Mouse (Mus musculus) C2C12 (cell line): Measurements from ENCODE around the gene Fabp6. TPM values are rescaled to one million over a fixed set of nuclear protein-coding genes. Genes with fewer than 3 reads are reported as not detected.

ENCODE experiments used
- H3K27me3 ChIP-seq: one replicate; pipeline ENCODE4 v1.6.1; 2011; ENCODE audit not compliant: control insufficient read depth, insufficient read depth, insufficient read length
- H3K36me3 ChIP-seq: one replicate; pipeline ENCODE4 v1.6.1; 2011; ENCODE audit not compliant: control insufficient read depth, insufficient read depth
- H3K4me3 ChIP-seq: one replicate; pipeline ENCODE4 v1.5.1; 2011; ENCODE audit warnings: mild to moderate bottlenecking, control low read depth; ENCODE audit not compliant: poor library complexity, insufficient read depth, severe bottlenecking
- H3K79me2 ChIP-seq: one replicate; pipeline ENCODE4 v1.6.1; 2011; ENCODE audit not compliant: control insufficient read depth, insufficient read depth
- H3K79me3 ChIP-seq: one replicate; pipeline ENCODE4 v1.6.1; 2011; ENCODE audit warnings: low read depth, control low read depth
- H3ac ChIP-seq: one replicate; pipeline ENCODE3; 2011; ENCODE audit warnings: low read depth; ENCODE audit not compliant: control insufficient read depth, insufficient read length
- CEBPB ChIP-seq: IDR thresholded peaks from one replicate; pipeline ENCODE4 v1.6.1; 2011; ENCODE audit warnings: low read depth, mild to moderate bottlenecking, control low read depth, moderate library complexity
- CTCF ChIP-seq: IDR thresholded peaks from one replicate; pipeline ENCODE4 v1.5.1; 2011; ENCODE audit not compliant: control insufficient read depth, insufficient read depth, insufficient read length
- FOSL1 ChIP-seq: IDR thresholded peaks from one replicate; pipeline ENCODE4 v1.8.0; 2011; ENCODE audit warnings: mild to moderate bottlenecking, low read length; ENCODE audit not compliant: poor library complexity, insufficient read depth, severe bottlenecking
- MAX ChIP-seq: IDR thresholded peaks from one replicate; pipeline ENCODE4 v1.6.1; 2011; ENCODE audit warnings: mild to moderate bottlenecking, control low read depth
- MYOD1 ChIP-seq: IDR thresholded peaks from one replicate; pipeline ENCODE4 v1.6.1; 2011; ENCODE audit warnings: low read depth; ENCODE audit not compliant: control insufficient read depth, insufficient read length
- MYOG ChIP-seq: IDR thresholded peaks from one replicate; pipeline ENCODE4 v1.6.1; 2011; ENCODE audit not compliant: control insufficient read depth, insufficient read length; ENCODE audit errors: extremely low read depth
- USF1 ChIP-seq: IDR thresholded peaks from one replicate; pipeline ENCODE4 v1.6.1; 2011; ENCODE audit warnings: low read depth, mild to moderate bottlenecking, control low read depth, moderate library complexity
- polyA plus RNA-seq: library from polyadenylated mRNA; unstranded; fragments of >200 nt; fragmentation: generic; extraction: Trizol; gene quantifications from one replicate; pipeline ENCODE4 v1.2.1, GENCODE M21; 2012; ENCODE audit warnings: missing spikeins

The Fabp6 gene
- polyA plus RNA-seq, 1 experiment: not detected

- Histone ChIP-seq H3K79me3 (no peaks in the 10 kb centered on the region), H3K36me3 (no peaks in the 10 kb centered on the region), H3K4me3 (no peak overlapping the region), H3K79me2 (no peaks in the 10 kb centered on the region), H3K27me3 (no peaks in the 10 kb centered on the region), H3ac (no peak overlapping the region)
- TF ChIP-seq CEBPB (no peak), MAX (no peak), CTCF (no peak), MYOD1 (no peak), MYOG (no peak), FOSL1 (no peak), USF1 (no peak)
Observed at GRCm38 (mm10) chr11:43633165-43633564, 31.8 kb upstream of the Fabp6 start.

DNA sequence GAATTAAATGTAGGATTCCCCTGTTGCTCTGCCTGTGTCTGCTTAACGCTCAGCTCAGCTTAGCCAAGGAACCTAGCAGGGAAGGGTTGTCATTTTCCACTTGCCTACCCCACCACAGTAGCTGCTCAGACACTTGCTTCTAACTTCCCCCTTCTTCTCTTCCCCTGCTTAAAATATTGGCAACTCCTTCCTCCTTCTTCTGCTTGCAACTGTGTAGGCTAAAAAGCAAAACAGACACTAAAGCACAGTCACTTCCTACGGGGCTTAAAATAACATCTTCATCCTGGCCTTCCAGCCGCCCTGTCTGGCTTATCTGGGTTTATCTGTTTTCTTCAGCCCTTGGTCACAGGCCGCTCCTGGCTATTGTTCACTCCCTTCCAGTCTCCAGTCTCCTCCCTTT lies 31.2 kb upstream of the Fabp6 start:
- Histone ChIP-seq H3K79me3 (no peaks in the 10 kb centered on the region), H3K4me3 (no peak overlapping the region), H3ac (no peak overlapping the region), H3K36me3 (no peaks in the 10 kb centered on the region), H3K27me3 (no peaks in the 10 kb centered on the region), H3K79me2 (no peaks in the 10 kb centered on the region)
- TF ChIP-seq FOSL1 (no peak), USF1 (no peak), MAX (no peak), MYOD1 (no peak), MYOG (no peak), CTCF (no peak), CEBPB (no peak)

- Histone ChIP-seq H3K36me3 (no peaks in the 10 kb centered on the region), H3K79me2 (no peaks in the 10 kb centered on the region), H3ac (no peak overlapping the region), H3K4me3 (no peak overlapping the region), H3K27me3 (no peaks in the 10 kb centered on the region), H3K79me3 (no peaks in the 10 kb centered on the region)
- no peak for TF ChIP-seq CEBPB
- TF ChIP-seq FOSL1: no peak
- TF ChIP-seq MAX: no peak
- no peak for TF ChIP-seq USF1
- TF ChIP-seq MYOG: no peak
- no peak for TF ChIP-seq MYOD1
- no peak for TF ChIP-seq CTCF
Observed at GRCm38 (mm10) chr11:43631645-43632044, 30.3 kb upstream of the Fabp6 start.

- Histone ChIP-seq H3K27me3 (no peaks in the 10 kb centered on the region), H3K36me3 (no peaks in the 10 kb centered on the region), H3ac (no peak overlapping the region), H3K79me2 (no peaks in the 10 kb centered on the region), H3K4me3 (no peak overlapping the region), H3K79me3 (no peaks in the 10 kb centered on the region)
- TF ChIP-seq MAX: no peak
- no peak for TF ChIP-seq CEBPB
- no peak for TF ChIP-seq USF1
- no peak for TF ChIP-seq FOSL1
- no peak for TF ChIP-seq CTCF
- no peak for TF ChIP-seq MYOD1
- no peak for TF ChIP-seq MYOG
Observed at GRCm38 (mm10) chr11:43626927-43627645, 25.7 kb upstream of the Fabp6 start.

DNA sequence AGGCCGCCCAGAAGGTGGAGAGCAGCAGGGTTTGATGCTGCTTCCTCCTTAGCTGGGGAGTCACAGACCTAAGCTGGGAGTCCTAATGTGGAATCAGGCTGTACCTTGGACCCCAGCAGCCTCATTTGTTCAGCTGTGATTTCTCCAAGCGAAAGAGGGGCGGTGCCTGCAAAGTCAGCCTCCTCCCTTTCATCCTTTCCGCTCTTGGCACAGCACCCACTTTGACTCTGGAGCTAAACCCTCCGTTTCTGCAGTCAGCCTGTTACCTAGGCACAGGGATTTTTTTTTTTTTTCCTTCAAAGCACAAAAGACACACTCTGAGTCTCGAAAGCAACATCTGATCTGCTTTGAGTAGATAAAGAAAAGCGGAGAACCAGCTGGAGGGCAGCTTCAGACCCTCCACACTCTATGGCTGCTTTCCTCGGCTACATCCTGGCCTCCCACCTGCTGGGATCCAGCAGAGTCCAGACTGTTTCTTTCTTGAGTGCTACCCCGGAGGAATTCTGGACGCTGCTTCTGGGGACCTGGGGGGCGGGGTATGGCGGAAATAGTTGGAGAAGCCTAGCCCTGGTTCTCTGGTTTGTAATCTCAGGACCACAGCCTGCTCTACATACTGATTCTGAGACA lies 25.1 kb upstream of the Fabp6 start:
- Histone ChIP-seq H3ac (no peak overlapping the region), H3K4me3 (no peak overlapping the region), H3K27me3 (no peaks in the 10 kb centered on the region), H3K79me2 (no peaks in the 10 kb centered on the region), H3K79me3 (no peaks in the 10 kb centered on the region), H3K36me3 (no peaks in the 10 kb centered on the region)
- TF ChIP-seq CTCF (no peak), CEBPB (no peak), USF1 (no peak), MYOD1 (no peak), FOSL1 (no peak)
